In the genomic region with DNA sequence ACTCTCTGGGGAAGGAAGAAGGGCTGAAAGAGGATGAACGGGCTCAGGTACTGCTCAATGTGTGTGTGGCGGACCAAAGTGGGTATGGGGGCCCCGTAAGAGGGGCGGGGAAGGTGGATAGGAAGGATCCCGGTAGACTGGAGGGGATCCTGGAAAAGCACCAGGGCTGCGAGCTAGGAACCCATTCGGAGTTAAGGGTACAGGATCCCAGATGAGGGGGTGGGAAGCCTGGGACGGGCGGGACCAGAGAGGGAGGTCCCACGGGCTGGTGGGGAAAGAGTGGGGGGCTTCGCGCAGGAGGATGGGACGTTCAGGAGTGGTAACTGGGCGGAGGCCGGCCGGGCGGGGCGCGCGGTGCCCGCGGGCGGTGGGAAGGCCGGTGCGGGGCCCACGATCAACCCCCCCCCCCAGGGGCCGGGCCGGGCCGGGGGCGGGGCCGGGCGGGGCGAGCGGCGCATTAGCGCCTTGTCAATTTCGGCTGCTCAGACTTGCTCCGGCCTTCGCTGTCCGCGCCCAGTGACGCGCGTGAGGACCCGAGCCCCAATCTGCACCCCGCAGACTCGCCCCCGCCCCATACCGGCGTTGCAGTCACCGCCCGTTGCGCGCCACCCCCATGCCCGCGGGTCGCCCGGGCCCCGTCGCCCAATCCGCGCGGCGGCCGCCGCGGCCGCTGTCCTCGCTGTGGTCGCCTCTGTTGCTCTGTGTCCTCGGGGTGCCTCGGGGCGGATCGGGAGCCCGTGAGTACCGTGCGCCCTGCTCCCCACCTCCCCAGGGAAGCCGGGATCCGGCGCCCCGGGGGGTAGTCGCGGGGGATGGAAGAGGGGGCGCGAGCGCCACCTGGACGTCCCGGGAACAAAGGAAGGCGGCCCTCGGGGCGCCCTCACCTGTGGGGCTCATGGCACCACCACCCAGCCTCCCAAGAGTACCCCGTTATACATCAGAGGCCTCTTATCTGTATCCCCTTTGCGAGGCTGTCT, we compare ENCODE assay signal across 8 mouse cellular contexts. TPM values are rescaled to one million over a fixed set of nuclear protein-coding genes. Genes with fewer than 3 reads are reported as not detected.
DNase-seq lines count a peak whose midpoint lies in the region; ATAC-seq and TF ChIP-seq lines count a peak whose summit lies in the region.

TSS of gene Crlf1 (plus strand) at position 495 of the 977 bp plus-strand sequence.

- H3K27ac ChIP-seq in kidney, embryonic 14.5 days (ENCODE audit: low read depth, low read length): no peak within 1 kb of the TSS
- peak within 1 kb of the TSS; percentile 87 for H3K27ac ChIP-seq in embryonic facial prominence, embryonic 10.5 days (replicated peaks)
- H3K27ac ChIP-seq in intestine, embryonic 14.5 days (ENCODE audit: low read depth): no peak within 1 kb of the TSS
- H3K27ac ChIP-seq in midbrain, embryonic 15.5 days: no peak within 1 kb of the TSS
- no peak within 1 kb of the TSS for H3K27ac ChIP-seq in thymus, adult 2 months (ENCODE audit: control insufficient read depth, insufficient read depth, low read length)

- no peak for TF ChIP-seq POLR2A in thymus, adult 2 months (IDR thresholded peaks at IDR 0.05; ENCODE audit: control insufficient read depth, extremely low read depth, insufficient read depth, low read length, poor library complexity)

- peaks cover 98% of the 10 kb centered on the region for H3K27me3 ChIP-seq in kidney, embryonic 14.5 days (ENCODE audit: control insufficient read depth, insufficient read depth, low read length)
- H3K27me3 ChIP-seq in embryonic facial prominence, embryonic 10.5 days (replicated peaks; ENCODE audit: low read depth, poor library complexity, severe bottlenecking): peaks cover 100% of the 10 kb centered on the region
- H3K27me3 ChIP-seq in intestine, embryonic 14.5 days (replicated peaks; ENCODE audit: control insufficient read depth, insufficient read depth, low read length): peaks cover 100% of the 10 kb centered on the region
- H3K27me3 ChIP-seq in midbrain, embryonic 15.5 days (replicated peaks): peaks cover 98% of the 10 kb centered on the region
- peaks cover 56% of the 10 kb centered on the region for H3K27me3 ChIP-seq in thymus, adult 2 months (ENCODE audit: control insufficient read depth, insufficient read depth, low read length)

- peak within 1 kb of the TSS; percentile 79 for H3K4me2 ChIP-seq in kidney, embryonic 14.5 days (replicated peaks; ENCODE audit: low read depth, low read length)
- peak within 1 kb of the TSS; percentile 70 for H3K4me2 ChIP-seq in intestine, embryonic 14.5 days (ENCODE audit: low read length)
- peak within 1 kb of the TSS; percentile 58 for H3K4me2 ChIP-seq in midbrain, embryonic 15.5 days

- WGBS in kidney, embryonic 14.5 days: under 1% methylated on average over 42 of the region's 93 CpGs
- WGBS in embryonic facial prominence, embryonic 10.5 days: under 1% methylated on average over 88 of the region's 93 CpGs
- under 1% methylated on average over 61 of the region's 93 CpGs for WGBS in intestine, embryonic 14.5 days
- WGBS in midbrain, embryonic 15.5 days: under 1% methylated on average over 75 of the region's 93 CpGs
- 3% methylated on average over 78 of the region's 93 CpGs for WGBS in thymus, adult 2 months

- intact Hi-C loops in left cerebral cortex, postnatal 25 days (cut with DNase I): no loop called here

- no peak for TF ChIP-seq CTCF in thymus, adult 2 months (IDR thresholded peaks at IDR 0.05; ENCODE audit: borderline replicate concordance, control insufficient read depth, extremely low read depth, insufficient read depth, low read length, poor library complexity)

- H3K4me3 ChIP-seq in kidney, embryonic 14.5 days (ENCODE audit: low read length): peak within 1 kb of the TSS; percentile 40
- H3K4me3 ChIP-seq in embryonic facial prominence, embryonic 10.5 days: peak within 1 kb of the TSS; percentile 73
- peak within 1 kb of the TSS; percentile 33 for H3K4me3 ChIP-seq in intestine, embryonic 14.5 days (ENCODE audit: low read depth, low read length)
- H3K4me3 ChIP-seq in midbrain, embryonic 15.5 days: peak within 1 kb of the TSS; percentile 34
- H3K4me3 ChIP-seq in thymus, adult 2 months (ENCODE audit: control insufficient read depth, insufficient read depth, low read length): no peak within 1 kb of the TSS

- peak within 1 kb of the TSS; percentile 45; the same call in 1 of the 2 replicates for H3K9ac ChIP-seq in kidney, embryonic 14.5 days (ENCODE audit: low read depth, low read length)
- no peak within 1 kb of the TSS; the same call in 1 of the 2 replicates for H3K9ac ChIP-seq in intestine, embryonic 14.5 days (ENCODE audit: low read length)
- H3K9ac ChIP-seq in midbrain, embryonic 15.5 days: peak within 1 kb of the TSS; percentile 19

- no peak for ATAC-seq in kidney, embryonic 14.5 days (ENCODE audit: low FRiP score, low TSS enrichment)
- no peak; the same call in 1 of the 2 replicates for ATAC-seq in intestine, embryonic 14.5 days (replicated peaks; ENCODE audit: low FRiP score, low TSS enrichment, low read depth)
- ATAC-seq in midbrain, embryonic 15.5 days (replicated peaks): no peak

- no peaks in the 10 kb centered on the region for H3K9me3 ChIP-seq in kidney, embryonic 14.5 days (ENCODE audit: control insufficient read depth, low read length)
- no peaks in the 10 kb centered on the region for H3K9me3 ChIP-seq in embryonic facial prominence, embryonic 10.5 days
- no peaks in the 10 kb centered on the region for H3K9me3 ChIP-seq in intestine, embryonic 14.5 days (ENCODE audit: control insufficient read depth, low read length)
- H3K9me3 ChIP-seq in midbrain, embryonic 15.5 days: no peaks in the 10 kb centered on the region

- no peak for DNase-seq in kidney, postnatal 4 days
- DNase-seq in embryonic facial prominence, embryonic 10.5 days (ENCODE audit: low spot score): peak; percentile 75
- no peak for DNase-seq in intestine, embryonic 14.5 days (ENCODE audit: low spot score)
- no peak for DNase-seq in spleen, postnatal 36 days (ENCODE audit: low spot score in 2 of 2)
- DNase-seq in left cerebral cortex, postnatal 25 days (ENCODE audit: low spot score in 2 of 2): no peak
- DNase-seq in thymus, adult 2 months: no peak

- no peaks in the 10 kb centered on the region for H3K36me3 ChIP-seq in kidney, embryonic 14.5 days (ENCODE audit: control insufficient read depth, insufficient read depth, low read length)
- H3K36me3 ChIP-seq in embryonic facial prominence, embryonic 10.5 days (replicated peaks): peaks cover 9% of the 10 kb centered on the region
- no peaks in the 10 kb centered on the region for H3K36me3 ChIP-seq in intestine, embryonic 14.5 days (ENCODE audit: control insufficient read depth, insufficient read depth, low read length)
- no peaks in the 10 kb centered on the region for H3K36me3 ChIP-seq in midbrain, embryonic 15.5 days (replicated peaks)
- no peaks in the 10 kb centered on the region for H3K36me3 ChIP-seq in thymus, adult 2 months (ENCODE audit: control insufficient read depth, insufficient read depth, low read length)

- H3K4me1 ChIP-seq in kidney, embryonic 14.5 days (ENCODE audit: control insufficient read depth, insufficient read depth, low read length): peaks cover 27% of the 10 kb centered on the region
- H3K4me1 ChIP-seq in embryonic facial prominence, embryonic 10.5 days: peaks cover 83% of the 10 kb centered on the region
- H3K4me1 ChIP-seq in intestine, embryonic 14.5 days (replicated peaks; ENCODE audit: control insufficient read depth, insufficient read depth, low read length): peaks cover 31% of the 10 kb centered on the region
- peaks cover 65% of the 10 kb centered on the region for H3K4me1 ChIP-seq in midbrain, embryonic 15.5 days
- peaks cover 28% of the 10 kb centered on the region for H3K4me1 ChIP-seq in thymus, adult 2 months (replicated peaks; ENCODE audit: control insufficient read depth, insufficient read depth, low read length)

RNA-seq across cellular contexts. Expression of gene Crlf1, which starts in this region (rescaled TPM):
- 26.7 and 34.8 TPM in 2 replicates for polyA plus RNA-seq in kidney, embryonic 14.5 days (2014; fragmentation: Nextera tagmentation; extraction: Ambion mirVana)
- 103 and 116 TPM in 2 replicates for polyA plus RNA-seq in embryonic facial prominence, embryonic 10.5 days (2016; fragmentation: Nextera tagmentation; extraction: Ambion mirVana)
- 1.4 and 1.9 TPM in 2 replicates for polyA plus RNA-seq in intestine, embryonic 14.5 days (2014; fragmentation: Nextera tagmentation; extraction: Ambion mirVana)
- 2.4 and 2.9 TPM in 2 replicates for polyA plus RNA-seq in midbrain, embryonic 15.5 days (2015; fragmentation: Nextera tagmentation; extraction: Ambion mirVana)
- total RNA-seq in left cerebral cortex, postnatal 25 days (2021): 1 to 10 TPM; 2.3 to 3.5 TPM
- 0.59 and 0.70 TPM in 2 replicates for polyA plus RNA-seq in thymus, adult 2 months (2012; rRNA removed)
